Mouse (Mus musculus) skeletal muscle tissue, adult 2 months (tissue): ENCODE measurements around the gene C330007P06Rik.

Experiments used
- DNase-seq: peaks from one replicate; pipeline ENCODE4 v3.0.0-alpha.2; 2012; ENCODE audit warnings: low read depth, low spot score

Gene C330007P06Rik

GRCm38 (mm10) chrX:36837069-36837676 lies 36.7 kb downstream of the C330007P06Rik start:
- no peak for DNase-seq

GRCm38 (mm10) chrX:36833397-36834084 lies 40.4 kb downstream of the C330007P06Rik start:
- DNase-seq: peak; percentile 25

- DNase-seq: no peak
These were observed 42.3 kb downstream of the C330007P06Rik start for GRCm38 (mm10) chrX:36831632-36832031.

- DNase-seq: peak; percentile 66
These were observed 43.6 kb downstream of the C330007P06Rik start for GRCm38 (mm10) chrX:36830271-36830670.

GRCm38 (mm10) chrX:36826873-36827272 lies 47.0 kb downstream of the C330007P06Rik start:
- DNase-seq: no peak

- DNase-seq: no peak
These were observed 48.9 kb downstream of the C330007P06Rik start for GRCm38 (mm10) chrX:36825032-36825431.

- no peak for DNase-seq
These were observed 49.8 kb downstream of the C330007P06Rik start for GRCm38 (mm10) chrX:36823932-36824711.

GRCm38 (mm10) chrX:36820201-36820600 lies 53.7 kb downstream of the C330007P06Rik start:
- DNase-seq: no peak

- no peak for DNase-seq
These were observed 54.3 kb downstream of the C330007P06Rik start for GRCm38 (mm10) chrX:36819575-36819974.

GRCm38 (mm10) chrX:36816953-36817441 lies 56.9 kb downstream of the C330007P06Rik start:
- no peak for DNase-seq

- no peak for DNase-seq
These were observed 57.5 kb downstream of the C330007P06Rik start for GRCm38 (mm10) chrX:36816368-36816899.

GRCm38 (mm10) chrX:36815439-36815838 lies 58.5 kb downstream of the C330007P06Rik start:
- DNase-seq: no peak

- no peak for DNase-seq
These were observed 58.9 kb downstream of the C330007P06Rik start for GRCm38 (mm10) chrX:36815022-36815421.

- no peak for DNase-seq
These were observed 59.6 kb downstream of the C330007P06Rik start for GRCm38 (mm10) chrX:36814161-36814836.

- DNase-seq: no peak
These were observed 62.5 kb downstream of the C330007P06Rik start for GRCm38 (mm10) chrX:36811377-36811776.

GRCm38 (mm10) chrX:36808318-36808683 lies 65.6 kb downstream of the C330007P06Rik start:
- no peak for DNase-seq

- peak; percentile 87 for DNase-seq
These were observed 66.3 kb downstream of the C330007P06Rik start for GRCm38 (mm10) chrX:36807360-36808317.

- no peak for DNase-seq
These were observed 68.3 kb downstream of the C330007P06Rik start for GRCm38 (mm10) chrX:36805466-36806235.

- DNase-seq: peak; percentile 62
These were observed 69.7 kb downstream of the C330007P06Rik start for GRCm38 (mm10) chrX:36804196-36804595.

GRCm38 (mm10) chrX:36803189-36803588 lies 70.7 kb downstream of the C330007P06Rik start:
- no peak for DNase-seq
